Mouse (Mus musculus) lung, embryonic 14.5 days (tissue): Measurements from ENCODE around the gene Bank1. TPM values are rescaled to one million over a fixed set of nuclear protein-coding genes. Genes with fewer than 3 reads are reported as not detected.

Experiments
- ATAC-seq: fragments of 200-750 bp; cut with Nextera tagmentation; 2 replicates; pipeline ENCODE4 v1.8.0; 2017; ENCODE audit warnings: mild to moderate bottlenecking, moderate TSS enrichment, moderate library complexity; ENCODE audit not compliant: insufficient read depth
- DNase-seq: peaks from one replicate; pipeline ENCODE4 v3.0.0-alpha.2; 2015
- H3K27ac ChIP-seq: fragments of 300-500 bp; sonication (generic); 2 replicates; pipeline ENCODE4 v1.5.1; 2014; ENCODE audit warnings: low read depth, mild to moderate bottlenecking, moderate library complexity
- H3K27me3 ChIP-seq: fragments of 300-500 bp; sonication (generic); 2 replicates; pipeline ENCODE4 v1.6.1; 2014; ENCODE audit warnings: low read length, control low read depth; ENCODE audit not compliant: insufficient read depth
- H3K36me3 ChIP-seq: fragments of 300-500 bp; sonication (generic); 2 replicates; pipeline ENCODE4 v1.6.1; 2014; ENCODE audit warnings: control low read depth; ENCODE audit not compliant: insufficient read depth
- H3K4me1 ChIP-seq: fragments of 300-500 bp; sonication (generic); 2 replicates; pipeline ENCODE4 v1.6.1; 2014; ENCODE audit warnings: antibody characterized with exemption, control low read depth; ENCODE audit not compliant: insufficient read depth
- H3K4me2 ChIP-seq: fragments of 300-500 bp; sonication (generic); 2 replicates; pipeline ENCODE4 v1.6.1; 2014; ENCODE audit warnings: mild to moderate bottlenecking
- H3K4me3 ChIP-seq: fragments of 300-500 bp; sonication (generic); 2 replicates; pipeline ENCODE4 v1.5.1; 2014; ENCODE audit warnings: low read depth, low read length
- H3K9ac ChIP-seq: fragments of 300-500 bp; sonication (generic); 2 replicates; pipeline ENCODE4 v1.6.1; 2014
- H3K9me3 ChIP-seq: fragments of 300-500 bp; sonication (generic); 2 replicates; pipeline ENCODE4 v1.6.1; 2016; ENCODE audit warnings: low read depth, low read length, control low read depth
- CTCF ChIP-seq: IDR thresholded peaks from 2 replicates; pipeline ENCODE4 v1.5.1; 2016; ENCODE audit warnings: antibody characterized with exemption, low read depth
- WGBS: fragments of 180-500 bp; shearing (Covaris S2); extraction: QIAGEN DNeasy Blood & Tissue Kit; methylation state at CpG from one replicate; pipeline ENCODE4 v1.1.7; 2014; 5-methylcytosine and 5-hydroxymethylcytosine counted together
- polyA plus RNA-seq: library from polyadenylated mRNA; unstranded; fragments of >200 nt; fragmentation: Nextera tagmentation; extraction: Ambion mirVana; gene quantifications from 2 replicates; pipeline ENCODE4 v1.2.1, GENCODE M21; 2014

Gene Bank1
- polyA plus RNA-seq, 1 experiment from 2014 or later: 0.74 TPM

GRCm38 (mm10) chr3:136252820-136253219 lies 73.0 kb downstream of the Bank1 start:
- H3K27me3 ChIP-seq: no peaks in the 10 kb centered on the region
- WGBS: 70% methylated on average over 4 of the region's 4 CpGs
- no peaks in the 10 kb centered on the region for H3K9me3 ChIP-seq
- TF ChIP-seq CTCF: no peak
- no peak overlapping the region for H3K27ac ChIP-seq
- no peaks in the 10 kb centered on the region for H3K4me1 ChIP-seq
- no peak overlapping the region for H3K4me2 ChIP-seq
- H3K9ac ChIP-seq: no peak overlapping the region
- H3K36me3 ChIP-seq: no peaks in the 10 kb centered on the region
- DNase-seq (no peak), ATAC-seq (no peak)
- no peak overlapping the region for H3K4me3 ChIP-seq

GRCm38 (mm10) chr3:136251578-136251977 lies 74.3 kb downstream of the Bank1 start:
- Histone ChIP-seq H3K4me1 (no peaks in the 10 kb centered on the region), H3K9ac (no peak overlapping the region), H3K9me3 (no peaks in the 10 kb centered on the region), H3K4me3 (no peak overlapping the region), H3K27ac (no peak overlapping the region), H3K27me3 (no peaks in the 10 kb centered on the region), H3K36me3 (no peaks in the 10 kb centered on the region), H3K4me2 (no peak overlapping the region)
- WGBS: 83% methylated on average over 4 of the region's 4 CpGs
- ATAC-seq (no peak), DNase-seq (no peak)
- no peak for TF ChIP-seq CTCF

- WGBS: 62% methylated on average over 5 of the region's 5 CpGs
- peak; percentile 29 for DNase-seq
- H3K9ac ChIP-seq: no peak overlapping the region
- no peaks in the 10 kb centered on the region for H3K27me3 ChIP-seq
- H3K4me3 ChIP-seq: no peak overlapping the region
- no peak for ATAC-seq
- no peak overlapping the region for H3K4me2 ChIP-seq
- no peaks in the 10 kb centered on the region for H3K4me1 ChIP-seq
- H3K9me3 ChIP-seq: no peaks in the 10 kb centered on the region
- no peaks in the 10 kb centered on the region for H3K36me3 ChIP-seq
- H3K27ac ChIP-seq: no peak overlapping the region
- TF ChIP-seq CTCF: no peak
These were observed 78.5 kb downstream of the Bank1 start for GRCm38 (mm10) chr3:136247331-136247730.

GRCm38 (mm10) chr3:136244931-136245330 lies 80.9 kb downstream of the Bank1 start:
- Histone ChIP-seq H3K4me2 (no peak overlapping the region), H3K9ac (no peak overlapping the region), H3K4me3 (no peak overlapping the region), H3K27ac (no peak overlapping the region), H3K9me3 (no peaks in the 10 kb centered on the region), H3K27me3 (no peaks in the 10 kb centered on the region), H3K36me3 (no peaks in the 10 kb centered on the region), H3K4me1 (no peaks in the 10 kb centered on the region)
- no peak for DNase-seq
- WGBS: 86% methylated on average over 2 of the region's 2 CpGs
- ATAC-seq: no peak
- TF ChIP-seq CTCF: no peak

- H3K4me3 ChIP-seq: no peak overlapping the region
- no peaks in the 10 kb centered on the region for H3K36me3 ChIP-seq
- no peak overlapping the region for H3K27ac ChIP-seq
- ATAC-seq (no peak), DNase-seq (no peak)
- no peaks in the 10 kb centered on the region for H3K27me3 ChIP-seq
- H3K4me2 ChIP-seq: no peak overlapping the region
- WGBS: 80% methylated on average over 3 of the region's 3 CpGs
- no peaks in the 10 kb centered on the region for H3K9me3 ChIP-seq
- no peaks in the 10 kb centered on the region for H3K4me1 ChIP-seq
- no peak overlapping the region for H3K9ac ChIP-seq
- no peak for TF ChIP-seq CTCF
These were observed 87.1 kb downstream of the Bank1 start for GRCm38 (mm10) chr3:136238790-136239189.

- Histone ChIP-seq H3K4me2 (no peak overlapping the region), H3K9ac (no peak overlapping the region), H3K4me1 (no peaks in the 10 kb centered on the region), H3K27ac (no peak overlapping the region), H3K9me3 (no peaks in the 10 kb centered on the region), H3K36me3 (no peaks in the 10 kb centered on the region), H3K27me3 (no peaks in the 10 kb centered on the region), H3K4me3 (no peak overlapping the region)
- no peak for DNase-seq
- no peak for TF ChIP-seq CTCF
- no peak for ATAC-seq
- 62% methylated on average over 2 of the region's 2 CpGs for WGBS
These were observed 92.4 kb downstream of the Bank1 start for GRCm38 (mm10) chr3:136233507-136233906.

GRCm38 (mm10) chr3:136230602-136231151 lies 95.2 kb downstream of the Bank1 start:
- H3K9me3 ChIP-seq: no peaks in the 10 kb centered on the region
- WGBS: 79% methylated on average over 3 of the region's 3 CpGs
- no peak overlapping the region for H3K27ac ChIP-seq
- no peaks in the 10 kb centered on the region for H3K36me3 ChIP-seq
- H3K9ac ChIP-seq: no peak overlapping the region
- H3K4me3 ChIP-seq: no peak overlapping the region
- TF ChIP-seq CTCF: no peak
- DNase-seq: no peak
- ATAC-seq: no peak
- no peaks in the 10 kb centered on the region for H3K4me1 ChIP-seq
- H3K4me2 ChIP-seq: no peak overlapping the region
- no peaks in the 10 kb centered on the region for H3K27me3 ChIP-seq
